Mouse (Mus musculus): ENCODE data around the gene Armcx1. TPM values are rescaled to one million over a fixed set of nuclear protein-coding genes. Genes with fewer than 3 reads are reported as not detected.
"Not testable (repeated sequence)": the region's sequence is repeated elsewhere in the genome, so short reads cannot be mapped to it uniquely, and the experiment has no call there.

Armcx1 gene
- total RNA-seq, 4 experiments from 2014 or later: 2.5 to 4.3 (median 3.4) TPM

DNA sequence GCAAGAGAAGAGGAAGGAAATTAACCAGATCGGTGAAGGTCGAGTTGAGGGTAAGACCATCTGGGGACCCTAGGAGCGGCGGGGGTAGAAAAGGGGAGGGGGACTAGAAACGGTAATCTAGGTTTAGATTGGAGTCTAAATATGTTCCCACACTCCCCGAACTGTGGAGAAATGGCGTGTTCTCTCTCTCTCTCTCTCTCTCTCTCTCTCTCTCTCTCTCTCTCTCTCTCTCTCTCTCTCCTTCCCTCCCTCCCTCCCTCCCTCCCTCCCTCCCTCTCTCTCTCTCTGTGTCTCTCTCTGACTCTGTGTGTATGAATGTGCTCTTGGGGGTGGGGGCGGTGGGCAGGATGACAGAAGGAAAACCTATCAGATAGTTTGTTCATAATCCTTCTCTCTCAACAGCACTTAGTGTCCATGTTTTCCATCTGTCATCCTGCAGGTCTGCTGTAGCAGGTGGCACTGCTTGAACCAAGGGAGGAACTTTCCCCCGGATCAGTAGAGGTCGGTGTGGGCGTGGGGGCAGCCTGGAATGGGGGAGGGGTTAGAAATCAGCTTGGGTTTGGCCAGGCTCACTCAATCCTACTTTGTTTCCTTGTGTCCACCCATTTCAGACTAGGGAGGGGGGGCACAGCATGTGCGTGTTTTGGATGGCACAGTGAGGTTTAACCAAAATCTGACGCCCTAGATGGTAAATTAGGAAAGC is 39.7 kb downstream of the Armcx1 start:
- no peak for DNase-seq (ENCODE audit: low spot score)

DNA sequence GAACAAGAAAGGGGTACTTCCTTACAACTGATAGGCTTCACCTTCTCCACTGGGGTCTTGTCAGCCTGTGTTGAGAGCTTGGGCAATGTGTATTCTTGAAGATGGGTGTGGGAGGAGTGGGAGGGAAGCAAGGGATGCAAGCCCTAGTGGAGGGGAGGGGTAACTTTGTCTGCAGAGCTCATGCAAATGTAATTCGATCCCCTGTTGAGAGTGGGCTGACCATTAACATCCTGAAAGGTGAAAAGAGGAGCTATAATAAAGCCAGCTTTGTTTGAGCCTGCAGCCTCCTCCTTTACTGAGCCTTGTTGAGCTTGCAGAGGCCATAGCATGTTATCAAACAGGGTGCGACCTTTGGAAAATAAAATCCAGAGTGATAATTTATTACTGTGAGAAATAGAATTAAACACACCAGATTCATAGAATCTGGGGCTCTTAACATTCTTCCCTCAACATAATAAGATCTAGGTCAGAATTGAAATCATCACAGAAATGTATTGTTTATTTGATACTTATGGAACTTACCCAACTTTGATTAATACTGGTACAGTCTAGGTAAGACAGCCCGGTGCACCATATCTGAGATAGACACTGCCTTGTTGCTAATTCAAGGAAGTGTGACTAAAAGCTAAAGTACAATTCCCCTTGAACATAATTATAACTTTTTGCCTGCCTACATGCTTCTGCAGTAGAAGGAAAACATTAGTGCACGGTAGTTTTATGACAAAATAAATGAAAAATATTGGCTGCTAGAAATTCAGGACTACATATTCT is 45.9 kb downstream of the Armcx1 start:
- DNase-seq (ENCODE audit: low spot score): not testable (repeated sequence)

Small RNAs within 50 kb of the gene (microRNA-seq; reads per million reads assigned to microRNA genes)
- gene Mir7093: 1.1 reads per million

Other genes starting within 250 kb of the Armcx1 start
- gene Taf7l, start 241.5 kb upstream of the Armcx1 start, total RNA-seq (2022): not detected
- 10 to 100 TPM; 17.8 to 27.5 (median 22.6) TPM for gene Timm8a1, start 176.1 kb upstream of the Armcx1 start, total RNA-seq (2022)
- 1 to 10 TPM in 1 of 4 experiments, under 1 TPM in 3; 0.44 to 1.3 (median 0.75) TPM for gene Btk, start 134.4 kb upstream of the Armcx1 start, total RNA-seq (2022)
- 100 to 1,000 TPM in 2 of 4 experiments, 10 to 100 TPM in 2; 71.8 to 139 (median 101) TPM for gene Rpl36a, start 132.3 kb upstream of the Armcx1 start, total RNA-seq (2022)
- gene Gla, start 116.8 kb upstream of the Armcx1 start, total RNA-seq (2022): 1 to 10 TPM; 1.7 to 2.7 (median 1.7) TPM
- 10 to 100 TPM; 59.2 to 80.7 (median 62.8) TPM for gene Hnrnph2, start 116.8 kb upstream of the Armcx1 start, total RNA-seq (2022)
- gene Armcx4, start 31.4 kb upstream of the Armcx1 start, total RNA-seq (2022): 1 to 10 TPM; 2.1 to 7.4 (median 5.0) TPM
- gene Armcx6, start 33.5 kb downstream of the Armcx1 start, total RNA-seq (2022): 1 to 10 TPM in 1 of 4 experiments, under 1 TPM in 3; 0.50 to 1.1 (median 0.56) TPM
- 10 to 100 TPM; 11.3 to 14.2 (median 12.5) TPM for gene Armcx3, start 38.6 kb downstream of the Armcx1 start, total RNA-seq (2022)
- gene Armcx2, start 91.3 kb downstream of the Armcx1 start, total RNA-seq (2022): 1 to 10 TPM; 3.4 to 5.6 (median 5.1) TPM
- gene Nxf2, start 246.8 kb downstream of the Armcx1 start, total RNA-seq (2022): not detected